Mouse (Mus musculus) stomach, embryonic 14.5 days (tissue): ENCODE results near the gene Nfkbil1. TPM values are rescaled to one million over a fixed set of nuclear protein-coding genes. Genes with fewer than 3 reads are reported as not detected.
A peak's percentile ranks its signal among the peaks of the same experiment; 100 is the strongest.

Source experiments
- ATAC-seq: fragments of 200-750 bp; cut with Nextera tagmentation; 2 replicates; pipeline ENCODE4 v1.8.0; 2017; ENCODE audit warnings: low read depth, moderate TSS enrichment; ENCODE audit not compliant: insufficient number of reproducible peaks, insufficient read depth, low FRiP score
- H3K27ac ChIP-seq: fragments of 300-500 bp; sonication (generic); 2 replicates; pipeline ENCODE4 v1.5.1; 2014; ENCODE audit warnings: mild to moderate bottlenecking, low read length, moderate library complexity, mixed read lengths
- H3K27me3 ChIP-seq: fragments of 300-500 bp; sonication (generic); 2 replicates; pipeline ENCODE4 v1.6.1; 2014; ENCODE audit warnings: low read length, control low read depth, mixed read lengths; ENCODE audit not compliant: control insufficient read depth, insufficient read depth
- H3K36me3 ChIP-seq: fragments of 300-500 bp; sonication (generic); 2 replicates; pipeline ENCODE4 v1.6.1; 2014; ENCODE audit warnings: mild to moderate bottlenecking, control low read depth, low read length, moderate library complexity, mixed read lengths; ENCODE audit not compliant: control insufficient read depth, insufficient read depth
- H3K4me1 ChIP-seq: fragments of 300-500 bp; sonication (generic); 2 replicates; pipeline ENCODE4 v1.6.1; 2014; ENCODE audit warnings: low read length, control low read depth, mixed read lengths; ENCODE audit not compliant: control insufficient read depth, insufficient read depth
- H3K4me2 ChIP-seq: fragments of 300-500 bp; sonication (generic); replicated peaks from 2 replicates; pipeline ENCODE4 v1.6.1; 2014; ENCODE audit warnings: low read depth, low read length, control low read depth
- H3K4me3 ChIP-seq: fragments of 300-500 bp; sonication (generic); 2 replicates; pipeline ENCODE4 v1.5.1; 2014; ENCODE audit warnings: low read depth, low read length, control low read depth
- H3K9ac ChIP-seq: fragments of 300-500 bp; sonication (generic); replicated peaks from 2 replicates; pipeline ENCODE4 v1.6.1; 2014; ENCODE audit warnings: low read depth, mild to moderate bottlenecking, control low read depth, low read length, moderate library complexity, mixed read lengths
- H3K9me3 ChIP-seq: fragments of 300-500 bp; sonication (generic); 2 replicates; pipeline ENCODE4 v1.6.1; 2016; ENCODE audit warnings: low read depth, low read length, control low read depth; ENCODE audit not compliant: control insufficient read depth
- WGBS: fragments of 180-500 bp; shearing (Covaris S2); extraction: QIAGEN DNeasy Blood & Tissue Kit; methylation state at CpG from one replicate; pipeline ENCODE4 v1.1.7; 2014; 5-methylcytosine and 5-hydroxymethylcytosine counted together
- polyA plus RNA-seq: library from polyadenylated mRNA; unstranded; fragments of >200 nt; fragmentation: Nextera tagmentation; extraction: Ambion mirVana; gene quantifications from 2 replicates; pipeline ENCODE4 v1.2.1, GENCODE M21; 2014

Gene Nfkbil1
- polyA plus RNA-seq, 1 experiment from 2014 or later: 3.5 TPM

DNA sequence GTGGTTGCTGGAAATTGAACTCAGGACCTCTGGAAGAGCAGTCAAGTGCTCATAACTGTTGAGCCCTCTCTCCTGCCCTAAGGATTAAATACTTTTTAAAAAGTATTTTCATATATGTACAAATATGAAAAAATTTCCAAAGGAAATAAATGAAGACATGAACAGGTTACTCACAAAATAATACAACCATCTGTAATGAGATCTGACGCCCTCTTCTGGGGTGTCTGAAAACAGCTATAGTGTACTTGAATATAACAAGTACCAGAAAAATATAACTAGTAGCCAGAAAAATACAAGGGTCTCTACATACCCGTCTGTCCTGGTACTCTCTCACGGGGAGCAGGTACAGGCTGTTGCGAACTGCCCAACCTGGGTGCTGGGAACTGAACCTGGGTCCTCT is 11.0 kb downstream of the Nfkbil1 start:
- Histone ChIP-seq H3K9ac (no peak overlapping the region), H3K4me1 (peaks cover 10% of the 10 kb centered on the region; the same call in 1 of the 2 replicates), H3K4me3 (no peak overlapping the region), H3K27ac (no peak overlapping the region), H3K4me2 (no peak overlapping the region), H3K9me3 (no peaks in the 10 kb centered on the region), H3K36me3 (peaks cover 10% of the 10 kb centered on the region), H3K27me3 (no peaks in the 10 kb centered on the region)
- WGBS: 89% methylated on average over 4 of the region's 4 CpGs
- ATAC-seq: no peak

DNA sequence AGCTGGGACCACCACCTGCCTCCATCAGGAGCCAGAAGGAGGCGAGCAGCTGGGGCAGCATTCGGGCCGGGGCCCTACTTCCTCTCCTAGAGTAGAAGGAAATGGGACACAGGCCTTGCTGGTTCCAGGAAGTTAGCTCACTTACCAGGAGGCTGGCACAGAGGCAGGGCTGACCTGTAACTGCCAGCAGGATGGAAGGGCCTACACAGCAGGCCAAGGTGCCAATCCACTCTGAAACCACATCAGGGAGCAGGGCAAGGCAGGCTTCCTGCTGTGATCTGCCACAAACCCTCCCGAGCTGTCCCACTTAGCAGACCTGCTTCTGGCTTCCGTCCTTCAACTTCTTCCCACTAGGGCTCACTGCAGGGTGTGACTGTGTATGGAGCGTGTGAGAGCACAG is 13.3 kb downstream of the Nfkbil1 start:
- H3K36me3 ChIP-seq: peaks cover 8% of the 10 kb centered on the region
- 61% methylated on average over 6 of the region's 6 CpGs for WGBS
- no peak overlapping the region for H3K4me2 ChIP-seq
- H3K4me3 ChIP-seq: no peak overlapping the region
- H3K4me1 ChIP-seq: peaks cover 3% of the 10 kb centered on the region; the same call in 1 of the 2 replicates
- no peak for ATAC-seq
- H3K27me3 ChIP-seq: no peaks in the 10 kb centered on the region
- no peaks in the 10 kb centered on the region for H3K9me3 ChIP-seq
- no peak overlapping the region for H3K9ac ChIP-seq
- peak overlapping the region; percentile 48; the same call in 1 of the 2 replicates for H3K27ac ChIP-seq

DNA sequence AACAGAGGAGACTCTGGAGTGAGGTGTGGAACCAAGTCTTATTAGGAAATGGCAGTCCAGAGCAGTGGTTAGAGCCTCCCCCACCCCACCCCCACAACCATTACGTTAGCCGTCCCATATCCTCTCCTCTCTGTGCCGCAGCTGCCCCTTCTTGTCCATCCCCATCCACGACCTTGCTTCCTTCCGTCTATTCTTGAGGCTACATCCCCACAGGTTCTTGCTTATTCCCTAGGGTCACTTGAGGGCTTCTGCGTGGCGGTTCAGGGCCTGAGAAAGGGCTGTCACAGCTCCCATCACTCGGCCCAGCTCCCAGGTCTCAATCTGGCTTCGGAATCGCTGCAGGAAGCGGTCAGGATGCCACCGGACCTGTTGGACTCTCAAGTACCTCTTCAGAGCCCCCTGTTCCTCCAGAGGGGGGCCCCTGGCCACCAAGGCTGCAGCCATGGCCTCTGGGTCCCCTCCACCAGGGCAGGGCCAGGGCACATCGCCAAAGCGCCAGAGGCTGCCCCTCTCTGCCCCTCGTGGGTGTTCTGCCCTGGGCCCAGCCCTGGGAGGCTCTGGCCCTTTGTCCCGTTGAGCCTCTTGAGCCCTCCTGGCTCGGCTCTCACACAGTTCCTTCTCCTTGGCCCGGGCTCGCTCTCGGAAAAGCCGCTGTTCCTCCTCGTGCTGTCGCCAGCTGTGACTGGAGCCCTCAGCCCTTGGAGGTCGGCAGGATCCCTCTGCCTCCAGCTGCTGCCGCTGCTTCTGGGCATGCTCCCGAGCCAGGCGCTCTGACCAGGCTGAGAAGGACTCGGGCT is 15.2 kb downstream of the Nfkbil1 start, which contains the start of gene Gm16181:
Gene Gm16181 (plus strand): TSS at position 679 of the 797 bp plus-strand sequence.
- no peaks in the 10 kb centered on the region for H3K9me3 ChIP-seq
- WGBS: 73% methylated on average over 28 of the region's 28 CpGs
- 0 out of 2 replicates have a peak, but pooled peaks have one; percentile 54 for ATAC-seq
- no peaks in the 10 kb centered on the region for H3K27me3 ChIP-seq
- no peak within 1 kb of the TSS for H3K4me2 ChIP-seq
- H3K27ac ChIP-seq: peak within 1 kb of the TSS; percentile 64; the same call in 1 of the 2 replicates
- H3K4me3 ChIP-seq: no peak within 1 kb of the TSS
- H3K4me1 ChIP-seq: peaks cover 3% of the 10 kb centered on the region; the same call in 1 of the 2 replicates
- no peak within 1 kb of the TSS for H3K9ac ChIP-seq
- H3K36me3 ChIP-seq: peaks cover 7% of the 10 kb centered on the region

DNA sequence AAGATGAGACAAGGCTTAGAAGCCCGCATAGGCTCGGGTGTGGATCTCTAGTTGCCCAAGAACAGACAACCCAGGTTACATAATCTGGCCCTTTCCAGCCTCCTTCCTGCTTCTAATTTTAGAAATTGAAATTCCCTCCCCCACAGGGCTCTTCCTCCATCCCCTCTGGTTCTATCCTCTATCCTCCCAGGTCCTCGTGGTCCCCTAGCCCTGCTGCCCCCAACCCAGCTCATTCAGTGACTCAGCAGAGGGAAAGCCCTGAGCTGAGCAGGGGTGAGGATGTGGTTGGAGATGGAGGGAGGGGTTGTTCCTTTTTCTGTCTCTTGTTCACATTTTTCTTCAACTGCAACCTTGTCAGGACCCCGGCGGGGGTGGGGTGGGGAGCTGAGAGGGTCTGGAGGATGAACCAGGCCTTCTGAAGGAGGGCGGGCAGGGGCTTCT is 16.0 kb downstream of the Nfkbil1 start:
- H3K4me2 ChIP-seq: no peak overlapping the region
- no peaks in the 10 kb centered on the region for H3K9me3 ChIP-seq
- 71% methylated on average over 6 of the region's 6 CpGs for WGBS
- no peak overlapping the region; the same call in 1 of the 2 replicates for H3K27ac ChIP-seq
- no peak overlapping the region for H3K4me3 ChIP-seq
- H3K27me3 ChIP-seq: no peaks in the 10 kb centered on the region
- peaks cover 3% of the 10 kb centered on the region; the same call in 1 of the 2 replicates for H3K4me1 ChIP-seq
- H3K9ac ChIP-seq: no peak overlapping the region
- ATAC-seq: no peak
- H3K36me3 ChIP-seq: peaks cover 4% of the 10 kb centered on the region

DNA sequence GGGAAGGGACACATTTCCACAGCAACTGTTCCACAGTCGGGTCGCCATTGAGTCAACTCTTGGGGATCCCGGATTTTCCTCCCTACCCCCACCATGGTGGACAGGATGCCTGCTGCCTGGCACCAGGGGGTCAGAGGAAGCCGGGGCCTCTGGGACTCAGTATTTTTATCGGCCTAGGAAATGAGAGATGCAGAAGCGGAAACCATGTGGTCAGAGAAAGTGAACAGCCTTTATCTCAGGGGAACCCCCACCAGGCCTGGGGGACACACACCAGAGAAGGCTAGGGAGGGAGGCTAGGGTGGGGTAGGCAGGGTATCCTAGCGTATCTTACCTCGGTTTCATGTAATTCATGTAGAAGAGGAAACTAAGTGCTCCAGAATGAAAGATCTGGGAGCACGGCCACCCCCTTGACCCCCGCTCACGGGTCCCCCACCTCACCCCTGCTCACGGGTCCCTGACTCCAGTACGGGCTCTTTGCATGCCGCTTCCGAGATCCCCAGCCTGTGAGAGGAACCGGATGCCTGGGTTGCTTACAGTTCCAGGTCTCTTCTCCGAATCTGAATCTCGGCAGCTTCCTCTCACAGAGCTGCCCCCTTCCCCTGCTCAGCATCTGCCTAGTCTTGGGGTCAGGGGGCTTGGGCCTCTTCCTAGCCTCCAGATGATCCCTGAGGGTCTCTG is 16.9 kb downstream of the Nfkbil1 start:
- Histone ChIP-seq H3K9me3 (no peaks in the 10 kb centered on the region), H3K4me1 (peaks cover 3% of the 10 kb centered on the region; the same call in 1 of the 2 replicates), H3K9ac (no peak overlapping the region), H3K4me3 (no peak overlapping the region), H3K27me3 (no peaks in the 10 kb centered on the region), H3K36me3 (peaks cover 4% of the 10 kb centered on the region), H3K4me2 (no peak overlapping the region), H3K27ac (peak overlapping the region; percentile 58; the same call in 1 of the 2 replicates)
- no peak for ATAC-seq
- 77% methylated on average over 18 of the region's 18 CpGs for whole genome bisulfite sequencing

DNA sequence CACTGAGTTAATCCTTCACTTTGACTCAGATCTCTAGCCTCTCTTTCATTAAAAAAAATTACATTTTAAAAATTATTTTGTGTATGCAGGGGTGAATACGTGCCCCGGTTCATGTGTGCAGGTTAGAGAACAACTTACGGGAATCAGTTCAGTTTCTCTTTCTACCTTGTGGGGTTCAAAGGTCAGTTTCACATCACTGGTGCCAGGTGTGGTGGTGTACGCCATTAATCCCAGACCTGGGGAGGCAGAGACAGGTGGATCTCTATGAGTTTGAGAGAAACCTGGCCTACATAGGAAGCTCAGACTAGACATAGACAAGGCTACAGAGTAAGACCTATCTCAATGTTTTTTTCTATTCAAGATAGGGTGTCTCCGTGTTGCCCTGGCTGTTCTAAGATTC is 22.5 kb downstream of the Nfkbil1 start:
- WGBS: 89% methylated on average over 5 of the region's 5 CpGs

DNA sequence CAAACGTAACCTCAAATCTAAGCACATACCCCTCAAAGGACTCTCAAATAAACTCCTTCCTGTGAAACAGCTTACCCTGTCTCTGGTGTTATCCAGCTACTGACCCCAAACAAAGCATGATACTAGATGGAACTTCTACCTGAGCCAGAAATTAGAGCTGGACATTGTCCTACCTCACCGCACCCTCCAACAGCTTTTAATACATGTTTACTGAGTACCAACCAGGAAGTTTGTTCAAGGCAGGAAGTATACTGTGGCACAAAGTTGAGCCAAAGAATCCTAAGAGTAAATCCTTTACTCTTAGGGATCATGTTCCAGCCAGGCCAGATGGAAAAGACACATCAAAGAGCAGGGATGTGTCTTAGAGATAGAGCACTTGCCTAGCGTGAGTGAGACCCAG is 25.0 kb downstream of the Nfkbil1 start:
- no peak for ATAC-seq
- no peak overlapping the region for H3K27ac ChIP-seq

More for the DNA sequence above, 22.5 kb downstream of the Nfkbil1 start:
- Histone ChIP-seq H3K4me2 (no peak overlapping the region), H3K27me3 (no peaks in the 10 kb centered on the region), H3K27ac (no peak overlapping the region), H3K4me3 (no peak overlapping the region), H3K9me3 (no peaks in the 10 kb centered on the region), H3K9ac (no peak overlapping the region), H3K4me1 (no peaks in the 10 kb centered on the region), H3K36me3 (no peaks in the 10 kb centered on the region)
- no peak for ATAC-seq

DNA sequence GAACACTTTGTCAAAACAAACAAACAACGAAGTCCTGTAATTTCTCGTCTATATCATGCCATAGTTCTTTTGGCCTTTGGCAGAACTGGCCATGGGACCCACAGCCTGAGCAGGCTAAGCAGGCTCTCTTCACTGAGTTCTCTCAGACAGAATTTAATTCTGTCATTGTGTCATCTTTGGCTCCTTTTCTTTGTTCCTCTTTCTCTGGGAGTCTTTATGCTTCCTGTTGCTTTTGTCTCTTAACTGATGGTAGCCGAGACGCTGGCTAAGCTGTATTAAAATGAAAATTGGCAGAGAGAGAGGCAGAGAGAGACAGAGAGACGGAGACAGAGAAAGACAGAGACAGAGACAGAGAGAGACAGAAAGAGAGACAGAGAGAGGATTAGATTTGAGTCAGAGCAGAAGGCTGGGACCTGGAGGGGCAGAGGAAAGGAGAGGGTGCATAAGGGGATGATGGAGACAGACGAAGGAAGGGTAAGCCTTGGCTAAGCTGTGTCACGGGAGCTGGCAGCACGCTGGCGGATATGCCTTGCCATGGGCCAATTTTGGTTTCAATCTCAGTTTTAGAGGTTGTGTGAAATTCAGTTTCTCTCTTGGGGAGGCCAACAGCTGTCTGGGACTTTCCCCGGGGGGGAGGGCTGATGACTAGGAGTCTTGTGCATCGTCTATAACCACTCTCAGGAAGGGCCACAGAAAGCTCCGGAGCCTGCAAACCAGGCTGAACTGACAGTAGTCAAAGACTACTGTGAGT is 25.6 kb downstream of the Nfkbil1 start:
- Histone ChIP-seq H3K9ac (no peak overlapping the region), H3K9me3 (no peaks in the 10 kb centered on the region), H3K27me3 (no peaks in the 10 kb centered on the region), H3K4me1 (no peaks in the 10 kb centered on the region), H3K36me3 (no peaks in the 10 kb centered on the region), H3K4me3 (no peak overlapping the region), H3K4me2 (no peak overlapping the region), H3K27ac (no peak overlapping the region)
- 72% methylated on average over 12 of the region's 12 CpGs for WGBS
- no peak for ATAC-seq

More for the DNA sequence above, 25.0 kb downstream of the Nfkbil1 start:
- H3K9me3 ChIP-seq: no peaks in the 10 kb centered on the region
- 56% methylated on average over 3 of the region's 3 CpGs for WGBS
- H3K9ac ChIP-seq: no peak overlapping the region
- H3K4me1 ChIP-seq: no peaks in the 10 kb centered on the region
- no peaks in the 10 kb centered on the region for H3K27me3 ChIP-seq
- H3K4me3 ChIP-seq: no peak overlapping the region
- H3K36me3 ChIP-seq: no peaks in the 10 kb centered on the region
- H3K4me2 ChIP-seq: no peak overlapping the region
